23 mouse cellular contexts compared by ENCODE assay signal in the genomic region with DNA sequence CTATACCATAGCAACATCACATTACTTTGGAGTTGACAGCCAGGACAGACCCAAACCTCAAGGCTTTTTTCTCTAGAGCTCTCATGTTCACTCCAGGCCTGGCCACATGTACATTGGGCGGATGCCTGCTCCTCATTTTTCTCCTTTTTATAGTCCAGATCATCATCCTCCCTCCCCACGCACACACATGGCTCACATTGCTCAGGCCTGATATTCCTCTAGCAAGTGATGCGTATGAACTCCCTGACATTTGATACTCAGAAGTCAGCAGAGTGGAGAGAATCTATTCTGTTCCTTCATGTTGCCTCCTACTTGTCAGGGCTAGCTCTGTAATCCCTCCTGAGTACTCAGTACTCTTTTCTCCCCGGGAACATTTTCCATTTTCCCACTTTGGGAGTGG.
"Had no signal": no experiment of that assay in that cellular context is flagged by ENCODE, and none has a peak within 500 bp of the region (broad histone marks: within the 10 kb centered on the region; RNA-seq: fewer than 3 reads in every experiment).

No protein-coding gene starts in this region.

- H3K4me3 ChIP-seq: heart, adult 2 months; heart, embryonic 13.5 days; heart, embryonic 15.5 days; hindbrain, embryonic 13.5 days; hindbrain, embryonic 15.5 days; limb, embryonic 13.5 days; limb, embryonic 15.5 days; liver, embryonic 12.5 days had no signal

- H3K9me3 ChIP-seq: heart, embryonic 13.5 days; heart, embryonic 15.5 days; hindbrain, embryonic 13.5 days; hindbrain, embryonic 15.5 days; limb, embryonic 13.5 days; limb, embryonic 15.5 days; liver, embryonic 12.5 days had no signal

- H3K27ac ChIP-seq: heart, adult 2 months; heart, embryonic 13.5 days; heart, embryonic 15.5 days; hindbrain, embryonic 13.5 days; hindbrain, embryonic 15.5 days; hindbrain, postnatal 0 days; limb, embryonic 13.5 days; limb, embryonic 15.5 days; liver, embryonic 12.5 days; liver, embryonic 14.5 days had no signal

- H3K36me3 ChIP-seq: heart, embryonic 15.5 days had no signal

- ATAC-seq: hindbrain, postnatal 0 days; intestine, embryonic 16.5 days; liver, embryonic 12.5 days had no signal

- H3K9ac ChIP-seq: heart, embryonic 13.5 days; heart, embryonic 15.5 days; hindbrain, embryonic 13.5 days; hindbrain, embryonic 15.5 days; limb, embryonic 13.5 days; limb, embryonic 15.5 days; liver, embryonic 12.5 days; liver, embryonic 14.5 days had no signal

- DNase-seq: gastrocnemius, postnatal 14 days; gastrocnemius, postnatal 36 days; heart, adult 11 months; heart, adult 2 months; heart, postnatal 14 days; heart, postnatal 36 days; kidney, adult 11 months; kidney, adult 8-10 months; kidney, postnatal 36 days; layer of hippocampus, adult 9-11 months; layer of hippocampus, postnatal 36 days; left cerebral cortex, postnatal 4 days had no signal

- H3K27me3 ChIP-seq: heart, embryonic 13.5 days; heart, embryonic 15.5 days; hindbrain, embryonic 13.5 days; hindbrain, embryonic 15.5 days; limb, embryonic 13.5 days; limb, embryonic 15.5 days; liver, embryonic 12.5 days had no signal

- H3K4me2 ChIP-seq: heart, embryonic 11.5 days; heart, embryonic 13.5 days; heart, embryonic 15.5 days; hindbrain, embryonic 13.5 days; hindbrain, embryonic 15.5 days; limb, embryonic 13.5 days; limb, embryonic 15.5 days; liver, embryonic 12.5 days had no signal

- H3K4me1 ChIP-seq: heart, embryonic 13.5 days; heart, embryonic 15.5 days; hindbrain, embryonic 13.5 days; hindbrain, embryonic 15.5 days; limb, embryonic 13.5 days; limb, embryonic 15.5 days; liver, embryonic 12.5 days had no signal
